Mouse (Mus musculus): Measurements from ENCODE around the gene Cenpi. TPM values are rescaled to one million over a fixed set of nuclear protein-coding genes. Genes with fewer than 3 reads are reported as not detected.
"Not testable (repeated sequence)": the region's sequence is repeated elsewhere in the genome, so short reads cannot be mapped to it uniquely, and the experiment has no call there.

Gene Cenpi
- polyA plus RNA-seq, 1 experiment from 2014 or later = 26.6 TPM

DNA sequence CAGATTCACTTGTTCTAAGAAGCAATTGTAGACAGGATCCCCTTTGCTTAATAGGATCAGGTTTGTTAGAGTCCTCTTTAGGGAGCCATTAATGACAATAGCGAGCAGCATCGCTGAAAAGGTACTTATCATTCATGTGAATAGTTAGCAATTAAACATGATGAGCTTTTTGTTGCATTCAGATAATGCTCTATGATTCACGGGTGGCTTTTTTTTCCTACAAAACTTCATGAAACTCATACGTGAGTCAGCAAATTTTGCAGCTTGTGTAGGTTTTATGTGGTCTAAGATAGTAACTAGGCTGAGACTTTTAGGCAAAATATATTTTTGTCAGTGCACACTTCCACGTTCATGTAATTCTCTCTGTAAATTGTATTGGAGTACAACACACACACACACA lies 7.7 kb upstream of the Cenpi start:
- ATAC-seq = no peak
- no peak overlapping the region for H3K4me2 ChIP-seq (replicated peaks)
- no peaks in the 10 kb centered on the region for H3K4me1 ChIP-seq (replicated peaks)
- WGBS = 67% methylated on average over 5 of the region's 5 CpGs
- H3K4me3 ChIP-seq (replicated peaks) = no peak overlapping the region
- H3K9me3 ChIP-seq = no peaks in the 10 kb centered on the region
- no peak overlapping the region for H3K9ac ChIP-seq
- no peak overlapping the region for H3K27ac ChIP-seq
- no peaks in the 10 kb centered on the region for H3K36me3 ChIP-seq
- 0 out of 2 replicates have a peak, but pooled peaks cover 2% of the 10 kb centered on the region for H3K27me3 ChIP-seq (replicated peaks)

- Histone ChIP-seq H3K4me1 (replicated peaks) (no peaks in the 10 kb centered on the region), H3K27ac (no peak overlapping the region), H3K4me3 (replicated peaks) (no peak overlapping the region), H3K27me3 (replicated peaks) (no peaks in the 10 kb centered on the region), H3K9ac (no peak overlapping the region), H3K36me3 (no peaks in the 10 kb centered on the region), H3K9me3 (no peaks in the 10 kb centered on the region), H3K4me2 (replicated peaks) (no peak overlapping the region)
- WGBS = 83% methylated on average over 1 of the region's 1 CpGs
- no peak for ATAC-seq
Measured at GRCm38 (mm10) chrX:134303287-134303686, 4.6 kb upstream of the Cenpi start.

DNA sequence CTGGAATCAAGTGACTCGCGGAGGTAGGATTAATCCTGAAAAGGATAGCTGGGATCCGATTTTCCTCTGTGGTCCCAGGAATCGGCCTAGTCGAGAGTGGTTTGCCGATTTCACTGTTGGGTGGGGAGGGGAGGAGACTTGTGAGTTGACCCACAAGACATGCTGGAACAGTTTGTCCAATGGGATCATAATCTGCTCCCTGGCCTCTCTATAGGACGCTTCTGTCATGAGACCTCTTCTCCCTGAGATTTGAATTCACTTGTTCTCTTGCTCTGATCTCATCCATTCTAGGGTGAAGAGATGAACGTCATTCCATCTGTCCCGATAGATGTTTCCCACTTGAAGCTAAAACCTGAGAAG lies 371 bp downstream of the Cenpi start:
- peak; percentile 92 for ATAC-seq
- WGBS = 26% methylated on average over 9 of the region's 9 CpGs
- Histone ChIP-seq H3K4me3 (replicated peaks) (peak overlapping the region; percentile 45), H3K36me3 (no peaks in the 10 kb centered on the region), H3K4me1 (replicated peaks) (no peaks in the 10 kb centered on the region), H3K27ac (no peak overlapping the region), H3K27me3 (replicated peaks) (no peaks in the 10 kb centered on the region), H3K9me3 (no peaks in the 10 kb centered on the region), H3K4me2 (replicated peaks) (peak overlapping the region; percentile 52), H3K9ac (peak overlapping the region; percentile 36)

DNA sequence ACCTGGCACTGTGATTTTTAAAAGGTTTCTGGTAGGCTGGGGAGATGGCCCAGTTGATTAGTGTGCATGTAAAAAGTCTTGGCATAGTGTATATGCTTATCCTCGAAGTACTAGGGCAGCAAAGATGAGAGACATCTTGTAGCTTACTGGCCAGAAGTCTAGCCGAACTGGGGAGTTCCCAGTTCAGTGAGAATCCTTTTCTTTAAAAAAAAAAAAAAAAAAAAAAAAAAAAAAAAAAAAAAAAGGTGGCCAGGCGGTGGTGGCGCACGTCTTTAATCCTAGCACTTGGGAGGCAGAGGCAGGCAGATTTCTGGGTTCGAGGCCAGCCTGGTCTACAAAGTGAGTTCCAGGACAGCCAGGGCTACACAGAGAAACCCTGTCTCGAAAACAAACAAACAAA lies 3.3 kb downstream of the Cenpi start:
- H3K9me3 ChIP-seq; ATAC-seq; H3K4me3 ChIP-seq (replicated peaks); H3K27me3 ChIP-seq (replicated peaks); H3K9ac ChIP-seq; H3K4me1 ChIP-seq (replicated peaks); H3K36me3 ChIP-seq; H3K4me2 ChIP-seq (replicated peaks); H3K27ac ChIP-seq: not testable (repeated sequence)
- WGBS = 86% methylated on average over 7 of the region's 7 CpGs

- Histone ChIP-seq H3K27me3 (replicated peaks) (no peaks in the 10 kb centered on the region), H3K9ac (no peak overlapping the region), H3K9me3 (no peaks in the 10 kb centered on the region), H3K4me3 (replicated peaks) (no peak overlapping the region), H3K4me1 (replicated peaks) (no peaks in the 10 kb centered on the region), H3K36me3 (no peaks in the 10 kb centered on the region), H3K27ac (no peak overlapping the region), H3K4me2 (replicated peaks) (no peak overlapping the region)
- ATAC-seq = no peak
- 86% methylated on average over 2 of the region's 2 CpGs for WGBS
Measured at GRCm38 (mm10) chrX:134319153-134319932, 11.5 kb downstream of the Cenpi start.

DNA sequence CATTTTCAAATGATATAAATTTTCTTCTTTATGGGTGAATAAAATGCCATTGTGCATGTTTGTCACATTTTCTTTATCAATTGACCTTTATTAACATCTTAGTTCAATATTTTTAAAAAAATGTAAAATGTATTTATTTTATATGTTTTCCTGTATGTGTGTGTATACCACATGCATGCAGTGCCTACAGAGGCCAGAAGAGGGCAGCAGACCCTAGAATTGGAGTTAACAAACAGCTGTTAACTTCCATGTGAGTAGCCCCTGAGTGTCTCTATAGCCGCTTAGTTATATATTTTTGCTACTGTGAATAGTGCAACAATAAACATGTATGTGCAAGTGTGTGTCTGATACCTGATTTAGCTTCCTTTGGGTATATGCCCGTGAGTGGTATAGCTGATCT lies 25.4 kb downstream of the Cenpi start:
- Histone ChIP-seq H3K27ac (no peak overlapping the region), H3K27me3 (replicated peaks) (no peaks in the 10 kb centered on the region), H3K9ac (no peak overlapping the region), H3K4me2 (replicated peaks) (no peak overlapping the region), H3K4me1 (replicated peaks) (no peaks in the 10 kb centered on the region), H3K9me3 (no peaks in the 10 kb centered on the region), H3K36me3 (no peaks in the 10 kb centered on the region), H3K4me3 (replicated peaks) (no peak overlapping the region)
- 87% methylated on average over 2 of the region's 2 CpGs for WGBS
- ATAC-seq = no peak

GRCm38 (mm10) chrX:134342735-134343134 lies 34.9 kb downstream of the Cenpi start:
- WGBS = 80% methylated on average over 2 of the region's 2 CpGs
- Histone ChIP-seq H3K27me3 (replicated peaks) (no peaks in the 10 kb centered on the region), H3K9me3 (no peaks in the 10 kb centered on the region), H3K27ac (no peak overlapping the region), H3K36me3 (no peaks in the 10 kb centered on the region), H3K4me3 (replicated peaks) (no peak overlapping the region), H3K9ac (no peak overlapping the region), H3K4me2 (replicated peaks) (no peak overlapping the region), H3K4me1 (replicated peaks) (no peaks in the 10 kb centered on the region)
- ATAC-seq = no peak

- Histone ChIP-seq H3K9ac (no peak overlapping the region), H3K9me3 (no peaks in the 10 kb centered on the region), H3K27me3 (replicated peaks) (no peaks in the 10 kb centered on the region), H3K4me2 (replicated peaks) (no peak overlapping the region), H3K27ac (no peak overlapping the region), H3K36me3 (no peaks in the 10 kb centered on the region), H3K4me1 (replicated peaks) (no peaks in the 10 kb centered on the region), H3K4me3 (replicated peaks) (no peak overlapping the region)
- WGBS = 94% methylated on average over 6 of the region's 6 CpGs
- ATAC-seq = no peak
Measured at GRCm38 (mm10) chrX:134350205-134350604, 42.3 kb downstream of the Cenpi start.

DNA sequence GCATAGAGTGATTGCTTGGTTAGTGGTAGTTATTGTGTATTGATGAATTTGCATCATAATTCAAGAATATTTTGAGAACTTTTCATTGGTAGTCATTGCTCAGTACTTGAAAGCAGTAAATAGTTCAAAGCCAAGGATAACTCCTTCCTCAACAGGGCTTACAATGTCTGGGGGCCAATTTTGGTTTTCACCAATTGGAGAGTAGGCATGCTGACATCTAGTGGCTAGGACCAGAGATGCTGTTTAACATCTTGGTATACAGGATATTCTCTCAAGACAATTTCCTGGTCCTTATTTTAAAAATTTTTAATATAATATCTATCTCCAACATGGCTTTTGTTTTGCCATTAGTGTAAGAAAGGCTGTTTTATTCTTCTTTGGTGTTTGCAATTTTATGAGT lies 46.0 kb downstream of the Cenpi start:
- Histone ChIP-seq H3K27ac (no peak overlapping the region), H3K9me3 (no peaks in the 10 kb centered on the region), H3K36me3 (no peaks in the 10 kb centered on the region), H3K9ac (no peak overlapping the region), H3K27me3 (replicated peaks) (no peaks in the 10 kb centered on the region), H3K4me1 (replicated peaks) (no peaks in the 10 kb centered on the region), H3K4me2 (replicated peaks) (no peak overlapping the region), H3K4me3 (replicated peaks) (no peak overlapping the region)
- no peak for ATAC-seq

DNA sequence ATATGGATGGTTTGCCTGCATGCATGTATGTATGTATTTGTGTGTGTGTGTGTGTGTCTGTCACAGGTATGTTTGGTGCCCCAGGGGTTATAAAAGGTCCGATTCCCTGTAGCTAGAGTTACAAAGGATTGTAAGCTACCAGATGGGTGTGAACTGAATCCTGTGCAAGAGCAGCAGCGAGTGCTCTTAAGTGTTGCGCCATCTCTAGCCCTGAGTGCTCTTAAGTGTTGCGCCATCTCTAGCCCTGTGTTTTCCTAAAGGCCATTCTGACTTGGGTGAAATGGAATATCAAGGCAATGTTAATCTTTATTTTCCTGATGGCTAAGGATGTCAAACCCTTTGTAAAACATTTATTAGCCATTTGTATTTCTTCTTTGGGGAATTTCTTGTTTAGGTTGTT lies 51.5 kb downstream of the Cenpi start:
- Histone ChIP-seq H3K27ac (no peak overlapping the region), H3K9ac (no peak overlapping the region), H3K4me3 (replicated peaks) (no peak overlapping the region), H3K4me1 (replicated peaks) (no peaks in the 10 kb centered on the region), H3K4me2 (replicated peaks) (no peak overlapping the region), H3K9me3 (no peaks in the 10 kb centered on the region), H3K27me3 (replicated peaks) (no peaks in the 10 kb centered on the region), H3K36me3 (no peaks in the 10 kb centered on the region)
- no peak for ATAC-seq
- WGBS = 83% methylated on average over 4 of the region's 4 CpGs

DNA sequence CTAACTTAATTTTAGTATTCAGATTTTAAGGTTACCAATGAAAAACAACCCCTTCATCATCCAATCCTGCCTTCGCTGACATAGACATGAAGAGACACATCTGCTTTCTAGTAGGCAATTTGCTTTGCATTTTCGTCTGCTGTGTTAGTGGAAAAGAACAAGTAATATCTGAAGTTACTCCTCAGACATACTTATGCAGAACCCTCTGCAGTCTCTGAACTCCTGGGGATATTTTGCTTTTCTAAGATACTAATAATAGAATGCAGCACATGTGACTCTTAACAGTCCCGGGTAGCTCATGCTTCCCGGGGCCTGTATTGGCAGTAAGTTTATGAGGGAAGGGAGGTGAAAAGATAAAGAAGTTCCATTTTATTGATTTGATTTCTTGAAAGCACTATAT lies 54.3 kb downstream of the Cenpi start:
- ATAC-seq = no peak
- no peak overlapping the region for H3K27ac ChIP-seq
- H3K4me3 ChIP-seq (replicated peaks) = no peak overlapping the region
- no peaks in the 10 kb centered on the region for H3K27me3 ChIP-seq (replicated peaks)
- no peak overlapping the region for H3K9ac ChIP-seq
- WGBS = 91% methylated on average over 4 of the region's 4 CpGs
- no peaks in the 10 kb centered on the region for H3K36me3 ChIP-seq
- no peaks in the 10 kb centered on the region for H3K4me1 ChIP-seq (replicated peaks)
- no peak overlapping the region for H3K4me2 ChIP-seq (replicated peaks)
- H3K9me3 ChIP-seq = no peaks in the 10 kb centered on the region

GRCm38 (mm10) chrX:134365421-134365820 lies 57.5 kb downstream of the Cenpi start:
- H3K9me3 ChIP-seq = no peaks in the 10 kb centered on the region
- H3K27me3 ChIP-seq (replicated peaks) = no peaks in the 10 kb centered on the region
- H3K4me1 ChIP-seq (replicated peaks) = no peaks in the 10 kb centered on the region
- WGBS = 75% methylated on average over 1 of the region's 1 CpGs
- no peaks in the 10 kb centered on the region for H3K36me3 ChIP-seq
- ATAC-seq = no peak
- H3K4me3 ChIP-seq (replicated peaks) = no peak overlapping the region
- H3K27ac ChIP-seq = no peak overlapping the region
- H3K4me2 ChIP-seq (replicated peaks) = no peak overlapping the region
- H3K9ac ChIP-seq = no peak overlapping the region

- ATAC-seq = no peak
- Histone ChIP-seq H3K4me1 (replicated peaks) (no peaks in the 10 kb centered on the region), H3K27ac (no peak overlapping the region), H3K36me3 (no peaks in the 10 kb centered on the region), H3K9me3 (no peaks in the 10 kb centered on the region), H3K4me2 (replicated peaks) (no peak overlapping the region), H3K27me3 (replicated peaks) (no peaks in the 10 kb centered on the region), H3K9ac (no peak overlapping the region), H3K4me3 (replicated peaks) (no peak overlapping the region)
- WGBS = 81% methylated on average over 3 of the region's 3 CpGs
Measured at GRCm38 (mm10) chrX:134366547-134366946, 58.7 kb downstream of the Cenpi start.

Data from intestine, embryonic 15.5 days (tissue).